In the genomic region with DNA sequence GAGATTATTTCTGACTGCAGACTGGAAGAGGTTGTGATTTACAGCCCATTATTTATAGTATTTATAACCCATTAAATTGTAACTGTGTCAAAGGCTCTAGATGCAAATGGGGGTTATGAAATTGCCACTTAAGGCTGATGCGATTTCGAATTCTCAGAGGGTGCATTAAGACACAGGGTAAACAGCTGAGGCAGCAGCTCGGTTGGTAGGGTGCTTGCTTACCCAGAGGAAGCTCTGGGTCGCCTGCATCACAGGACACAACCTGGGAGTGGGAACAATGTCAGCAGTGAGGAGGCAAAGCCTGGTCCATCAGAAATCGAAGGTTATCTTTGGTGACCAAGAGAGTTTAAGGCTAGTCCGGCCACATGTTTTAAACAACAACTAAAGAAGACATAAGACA, we compare ENCODE assay signal across 25 mouse cellular contexts.
"Had no signal": no experiment of that assay in that cellular context is flagged by ENCODE, and none has a peak within 500 bp of the region (broad histone marks: within the 10 kb centered on the region; RNA-seq: fewer than 3 reads in every experiment).

No protein-coding gene starts in this region.

- H3K4me1 ChIP-seq: limb, embryonic 13.5 days; liver, embryonic 12.5 days; liver, embryonic 15.5 days; lung, embryonic 15.5 days; megakaryocyte, embryonic 14.5 days; stomach, embryonic 15.5 days had no signal

- H3K36me3 ChIP-seq: limb, embryonic 10.5 days; limb, embryonic 13.5 days; liver, embryonic 12.5 days; liver, embryonic 15.5 days; lung, embryonic 15.5 days; midbrain, embryonic 10.5 days; midbrain, embryonic 13.5 days; stomach, embryonic 15.5 days had no signal

- H3K9ac ChIP-seq: limb, embryonic 13.5 days; liver, embryonic 12.5 days; liver, embryonic 15.5 days; lung, embryonic 15.5 days; midbrain, embryonic 13.5 days; stomach, embryonic 15.5 days had no signal

- H3K27ac ChIP-seq: limb, embryonic 10.5 days; limb, embryonic 13.5 days; liver, embryonic 12.5 days; liver, embryonic 15.5 days; lung, embryonic 15.5 days; midbrain, embryonic 13.5 days; stomach, embryonic 15.5 days had no signal

- H3K9me3 ChIP-seq: limb, embryonic 10.5 days; limb, embryonic 13.5 days; liver, embryonic 12.5 days; liver, embryonic 15.5 days; lung, embryonic 15.5 days; megakaryocyte, embryonic 14.5 days; midbrain, embryonic 10.5 days; midbrain, embryonic 13.5 days; stomach, embryonic 15.5 days had no signal

- ATAC-seq: intestine, embryonic 16.5 days; liver, embryonic 12.5 days; midbrain, embryonic 16.5 days had no signal

- H3K4me3 ChIP-seq: limb, embryonic 10.5 days; limb, embryonic 13.5 days; liver, embryonic 12.5 days; liver, embryonic 15.5 days; lung, embryonic 15.5 days; megakaryocyte, embryonic 14.5 days; midbrain, embryonic 10.5 days; midbrain, embryonic 13.5 days; stomach, embryonic 15.5 days had no signal

- H3K27me3 ChIP-seq: limb, embryonic 13.5 days; liver, embryonic 12.5 days; liver, embryonic 15.5 days; lung, embryonic 15.5 days; megakaryocyte, embryonic 14.5 days; midbrain, embryonic 13.5 days; stomach, embryonic 15.5 days had no signal

- DNase-seq: kidney, adult 18-20 months; kidney, adult 9 months; kidney, postnatal 14 days; kidney, postnatal 4 days; layer of hippocampus, postnatal 36 days; liver; lung, adult 18-20 months; lung, postnatal 10 days; lung, postnatal 36 days; right cerebral cortex, adult 18-20 months; right cerebral cortex, postnatal 14 days; spleen, adult 18-20 months; thymus, adult 18-20 months; thymus, postnatal 36 days had no signal

- H3K4me2 ChIP-seq: limb, embryonic 13.5 days; liver, embryonic 12.5 days; liver, embryonic 15.5 days; lung, embryonic 15.5 days; midbrain, embryonic 13.5 days; stomach, embryonic 15.5 days had no signal
